Mouse (Mus musculus) thymus, postnatal 0 days (tissue): Measurements from ENCODE around the gene Gm38394. TPM values are rescaled to one million over a fixed set of nuclear protein-coding genes. Genes with fewer than 3 reads are reported as not detected.
"Not testable (repeated sequence)": the region's sequence is repeated elsewhere in the genome, so short reads cannot be mapped to it uniquely, and the experiment has no call there.

Experiments
- DNase-seq: peaks from one replicate; pipeline ENCODE4 v3.0.0-alpha.2; 2015; ENCODE audit warnings: low spot score
- polyA plus RNA-seq: library from polyadenylated mRNA; unstranded; fragments of >200 nt; fragmentation: Nextera tagmentation; extraction: Ambion mirVana; gene quantifications from 2 replicates; pipeline ENCODE4 v1.2.1, GENCODE M21; 2015

The Gm38394 gene
- polyA plus RNA-seq, result 2.3 and 3.0 TPM in 2 replicates

- peak; percentile 96 for DNase-seq
These were observed at the start of gene Gm38394 for GRCm38 (mm10) chr1:133661203-133661933. Gm38394 (minus strand) TSS chr1:133661318.

- DNase-seq, result no peak
These were observed 49.8 kb upstream of the Gm38394 start for GRCm38 (mm10) chr1:133710895-133711294.

GRCm38 (mm10) chr1:133709292-133709691, 48.2 kb upstream of the Gm38394 start:
- DNase-seq, result peak; percentile 62

- DNase-seq, result peak; percentile 53
These were observed 40.7 kb upstream of the Gm38394 start for GRCm38 (mm10) chr1:133701824-133702223.

GRCm38 (mm10) chr1:133697935-133698620, 37.0 kb upstream of the Gm38394 start:
- DNase-seq, result no peak

GRCm38 (mm10) chr1:133695901-133696300, 34.8 kb upstream of the Gm38394 start:
- no peak for DNase-seq

- DNase-seq, result peak; percentile 39
These were observed 33.8 kb upstream of the Gm38394 start for GRCm38 (mm10) chr1:133694876-133695275.

- DNase-seq, result no peak
These were observed 33.2 kb upstream of the Gm38394 start for GRCm38 (mm10) chr1:133694301-133694700.

GRCm38 (mm10) chr1:133693536-133694114, 32.5 kb upstream of the Gm38394 start:
- no peak for DNase-seq

GRCm38 (mm10) chr1:133692195-133692594, 31.1 kb upstream of the Gm38394 start:
- DNase-seq, result no peak

GRCm38 (mm10) chr1:133691046-133691445, 29.9 kb upstream of the Gm38394 start:
- DNase-seq, result no peak

GRCm38 (mm10) chr1:133689897-133690296, 28.8 kb upstream of the Gm38394 start, which contains the start of gene Lax1:
Lax1 (minus strand) TSS chr1:133690108.
- peak; percentile 88 for DNase-seq

- DNase-seq, result no peak
These were observed 27.2 kb upstream of the Gm38394 start for GRCm38 (mm10) chr1:133688301-133688700.

GRCm38 (mm10) chr1:133685749-133686519, 24.8 kb upstream of the Gm38394 start:
- DNase-seq, result no peak

- DNase-seq, result no peak
These were observed 10.7 kb upstream of the Gm38394 start for GRCm38 (mm10) chr1:133671801-133672200.

GRCm38 (mm10) chr1:133671266-133671665, 10.1 kb upstream of the Gm38394 start:
- no peak for DNase-seq

- DNase-seq, result no peak
These were observed 9.7 kb upstream of the Gm38394 start for GRCm38 (mm10) chr1:133670776-133671175.

- no peak for DNase-seq
These were observed 9.1 kb upstream of the Gm38394 start for GRCm38 (mm10) chr1:133670190-133670589.

GRCm38 (mm10) chr1:133668618-133669017, 7.5 kb upstream of the Gm38394 start:
- DNase-seq, result no peak

GRCm38 (mm10) chr1:133667721-133668120, 6.6 kb upstream of the Gm38394 start:
- no peak for DNase-seq

- DNase-seq, result not testable (repeated sequence)
These were observed 4.6 kb upstream of the Gm38394 start for GRCm38 (mm10) chr1:133665713-133666112.
